16 mouse cellular contexts compared by ENCODE assay signal in genomic region chr2:60869001-60869743, GRCm38 (mm10).
"Had no signal": no experiment of that assay in that cellular context is flagged by ENCODE, and none has a peak within 500 bp of the region (broad histone marks: within the 10 kb centered on the region; RNA-seq: fewer than 3 reads in every experiment).

No protein-coding gene starts in this region.

- H3K9me3 ChIP-seq: intestine, embryonic 15.5 days; limb, embryonic 12.5 days; liver, embryonic 15.5 days; midbrain, embryonic 13.5 days; neural tube, embryonic 12.5 days had no signal

- H3K27ac ChIP-seq: intestine, embryonic 15.5 days; layer of hippocampus, adult 2 months; limb, embryonic 12.5 days; liver, embryonic 15.5 days; macrophage; midbrain, embryonic 13.5 days; neural tube, embryonic 12.5 days had no signal

- H3K4me2 ChIP-seq: intestine, embryonic 15.5 days; limb, embryonic 12.5 days; liver, embryonic 11.5 days; midbrain, embryonic 13.5 days; neural tube, embryonic 12.5 days had no signal

- H3K36me3 ChIP-seq: intestine, embryonic 15.5 days; limb, embryonic 12.5 days; liver, embryonic 15.5 days; midbrain, embryonic 13.5 days; neural tube, embryonic 12.5 days had no signal

- H3K4me1 ChIP-seq: midbrain, embryonic 13.5 days had no signal

- H3K4me3 ChIP-seq: intestine, embryonic 15.5 days; layer of hippocampus, adult 2 months; limb, embryonic 12.5 days; liver, embryonic 15.5 days; midbrain, embryonic 13.5 days; neural tube, embryonic 12.5 days had no signal

- ATAC-seq: intestine, embryonic 15.5 days; midbrain, embryonic 13.5 days had no signal

- H3K27me3 ChIP-seq: intestine, embryonic 15.5 days; limb, embryonic 12.5 days; liver, embryonic 15.5 days; neural tube, embryonic 12.5 days had no signal

- DNase-seq: kidney, adult 18-20 months; kidney, postnatal 10 days; kidney, postnatal 4 days; lung, adult 2 months; retina, postnatal 1 day; right cerebral cortex, postnatal 4 days; spleen, adult 18-20 months; thymus, postnatal 36 days had no signal

- H3K9ac ChIP-seq: intestine, embryonic 15.5 days; limb, embryonic 12.5 days; liver, embryonic 15.5 days; midbrain, embryonic 13.5 days; neural tube, embryonic 12.5 days had no signal
